ENCODE assay signal across 18 mouse cellular contexts in the genomic region with DNA sequence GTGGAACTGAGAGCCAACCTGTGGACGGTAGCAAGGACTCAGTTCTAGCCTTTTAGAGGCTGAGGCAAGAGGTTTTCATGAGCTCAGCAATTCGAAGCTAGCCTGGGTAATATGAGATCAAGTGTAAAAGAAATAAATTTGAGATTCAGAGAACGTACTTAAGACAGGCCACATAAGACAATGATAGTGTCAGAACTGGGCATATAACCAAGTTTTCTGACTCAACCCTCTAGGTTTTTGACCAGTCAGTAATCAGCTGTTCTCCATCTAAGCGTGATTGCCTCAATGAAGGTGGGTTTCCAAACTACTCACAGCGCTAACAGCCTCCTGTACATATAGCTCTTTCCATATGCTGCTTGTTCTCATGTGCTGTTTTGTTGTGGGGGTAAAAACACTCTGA. TPM values are rescaled to one million over a fixed set of nuclear protein-coding genes. Genes with fewer than 3 reads are reported as not detected.
"Had no signal": no experiment of that assay in that cellular context is flagged by ENCODE, and none has a peak within 500 bp of the region (broad histone marks: within the 10 kb centered on the region; RNA-seq: fewer than 3 reads in every experiment).

No protein-coding gene starts in this region.

- ATAC-seq: liver, embryonic 12.5 days; liver, postnatal 0 days; lung, postnatal 0 days; midbrain, embryonic 13.5 days; midbrain, embryonic 15.5 days; midbrain, embryonic 16.5 days had no signal

- DNase-seq: left cerebral cortex, postnatal 4 days; liver; liver, embryonic 13.5 days; liver, postnatal 0 days; lung, adult 18-20 months; lung, adult 2 months; lung, embryonic 14.5 days; lung, postnatal 10 days; lung, postnatal 14 days; lung, postnatal 36 days; lung, postnatal 4 days; midbrain, embryonic 14.5 days had no signal

RNA-seq across cellular contexts. Expression of gene Cldn10, which starts 54.6 kb away (rescaled TPM):
- total RNA-seq: monocyte, adult 5-6 weeks had no signal
